Mouse (Mus musculus) heart, postnatal 36 days (tissue): ENCODE data around the gene Olfr516. TPM values are rescaled to one million over a fixed set of nuclear protein-coding genes. Genes with fewer than 3 reads are reported as not detected.
"Not testable (repeated sequence)": the region's sequence is repeated elsewhere in the genome, so short reads cannot be mapped to it uniquely, and the experiment has no call there.

Experiments
- DNase-seq, 2 experiments: peaks; one replicate each; pipeline ENCODE4 v3.0.0; 2021 to 2022
- intact Hi-C: fragments of 180-260 bp; cut with DNase I; formaldehyde crosslinking; loops from one replicate; pipeline ENCODE4 v1.15.1; 2025
- total RNA-seq, 2 experiments: library from RNA; stranded (reverse); gene quantifications; 2 replicates each; pipeline ENCODE4 v1.2.3; 2021

Gene Olfr516
- not detected for total RNA-seq

GRCm38 (mm10) chr7:108850429-108850828 is at the start of gene Olfr516:
Olfr516 (minus strand) TSS chr7:108850529.
- no peak for DNase-seq
- intact Hi-C loops: loop anchor here (5.0 kb wide), 2 partner anchors 47 to 82 kb away; partner anchors contain the start of genes Eif3f and Nlrp10

GRCm38 (mm10) chr7:108894320-108894719 is 44.0 kb upstream of the Olfr516 start, which contains the start of gene Olfr519:
Olfr519 (minus strand) TSS chr7:108894420.
- no peak for DNase-seq
- intact Hi-C loops: no loop called here

GRCm38 (mm10) chr7:108884906-108885305 is 34.6 kb upstream of the Olfr516 start, which contains the start of gene Olfr518:
Olfr518 (minus strand) TSS chr7:108885006.
- no peak for DNase-seq
- intact Hi-C loops: no loop called here

GRCm38 (mm10) chr7:108872279-108872678 is 21.9 kb upstream of the Olfr516 start, which contains the start of gene Olfr517:
Olfr517 (minus strand) TSS chr7:108872379.
- DNase-seq: no peak
- intact Hi-C loops: no loop called here

GRCm38 (mm10) chr7:108825897-108826296 is 24.4 kb downstream of the Olfr516 start, which contains the start of gene Olfr514:
Olfr514 (minus strand) TSS chr7:108825997.
- intact Hi-C loops: no loop called here

GRCm38 (mm10) chr7:108814593-108815215 is 35.6 kb downstream of the Olfr516 start:
- intact Hi-C loops: loop anchor here (1.0 kb wide), 2 partner anchors 120 to 214 kb away; partner anchors contain the start of gene Eif3f
- DNase-seq: not testable (repeated sequence)

More at GRCm38 (mm10) chr7:108825897-108826296, 24.4 kb downstream of the Olfr516 start, which contains the start of gene Olfr514:
- DNase-seq: no peak

- intact Hi-C loops: no loop called here
- no peak for DNase-seq
Observed at GRCm38 (mm10) chr7:108797205-108797933, 53.0 kb downstream of the Olfr516 start.

Other genes with a start within 250 kb of the Olfr516 start
- gene Olfr506, start 239.7 kb downstream of the Olfr516 start, total RNA-seq: not detected
- not detected for gene Olfr507, start 228.7 kb downstream of the Olfr516 start, total RNA-seq
- gene Olfr508, start 220.5 kb downstream of the Olfr516 start, total RNA-seq: not detected
- gene Olfr509, start 198.6 kb downstream of the Olfr516 start, total RNA-seq: not detected
- not detected for gene Olfr510, start 184.1 kb downstream of the Olfr516 start, total RNA-seq
- not detected for gene Olfr512, start 137.2 kb downstream of the Olfr516 start, total RNA-seq
- not detected for gene Olfr513, start 99.6 kb downstream of the Olfr516 start, total RNA-seq
- gene Olfr514, start 24.5 kb downstream of the Olfr516 start, total RNA-seq: not detected
- not detected for gene Olfr517, start 21.9 kb upstream of the Olfr516 start, total RNA-seq
- gene Olfr518, start 34.5 kb upstream of the Olfr516 start, total RNA-seq: not detected
- not detected for gene Olfr519, start 43.9 kb upstream of the Olfr516 start, total RNA-seq
- 10 to 100 TPM; 21.6 to 22.4 TPM for gene Nlrp10, start 79.6 kb upstream of the Olfr516 start, total RNA-seq
- gene Eif3f, start 83.9 kb upstream of the Olfr516 start, total RNA-seq: 10 to 100 TPM; 90.4 to 91.4 TPM
- gene Tub, start 99.8 kb upstream of the Olfr516 start, total RNA-seq: under 1 TPM; 0.14 to 0.67 TPM
- under 1 TPM; 0.87 to 0.97 TPM for gene Ric3, start 232.8 kb upstream of the Olfr516 start, total RNA-seq